Mouse (Mus musculus) ES-Bruce4 (cell line): ENCODE measurements around the gene Cwf19l1. TPM values are rescaled to one million over a fixed set of nuclear protein-coding genes. Genes with fewer than 3 reads are reported as not detected.
"Not testable (repeated sequence)": the region's sequence is repeated elsewhere in the genome, so short reads cannot be mapped to it uniquely, and the experiment has no call there.

ENCODE experiments used
- H3K27ac ChIP-seq: 2 replicates; pipeline ENCODE4 v1.5.1; 2012; ENCODE audit warnings: low read length, inconsistent platforms; ENCODE audit not compliant: insufficient read depth
- H3K27me3 ChIP-seq: 2 replicates; pipeline ENCODE4 v1.6.1; 2012; ENCODE audit warnings: mild to moderate bottlenecking, low read length, inconsistent platforms; ENCODE audit not compliant: control insufficient read depth, poor library complexity, insufficient read depth, severe bottlenecking
- H3K36me3 ChIP-seq: 2 replicates; pipeline ENCODE4 v1.6.1; 2012; ENCODE audit warnings: inconsistent platforms, mild to moderate bottlenecking, low read length, moderate library complexity; ENCODE audit not compliant: control insufficient read depth, poor library complexity, insufficient read depth, severe bottlenecking
- H3K4me1 ChIP-seq: one replicate; pipeline ENCODE4 v1.8.1; 2011; ENCODE audit warnings: low read length; ENCODE audit not compliant: control insufficient read depth, insufficient read depth
- H3K4me3 ChIP-seq: 2 replicates; pipeline ENCODE4 v1.5.1; 2011; ENCODE audit warnings: low read depth, mild to moderate bottlenecking, low read length
- H3K9ac ChIP-seq: 2 replicates; pipeline ENCODE4 v1.6.1; 2012; ENCODE audit warnings: low read depth, mild to moderate bottlenecking, inconsistent platforms; ENCODE audit not compliant: poor library complexity, severe bottlenecking
- H3K9me3 ChIP-seq: replicated peaks from 2 replicates; pipeline ENCODE4 v1.6.1; 2012; ENCODE audit warnings: mild to moderate bottlenecking, low read length, inconsistent platforms; ENCODE audit not compliant: control insufficient read depth, poor library complexity, insufficient read depth, severe bottlenecking
- CTCF ChIP-seq: IDR thresholded peaks from one replicate; pipeline ENCODE4 v1.8.1; 2011; ENCODE audit warnings: low read depth, low read length
- EP300 ChIP-seq: IDR thresholded peaks from 2 replicates; pipeline ENCODE4 v1.6.1; 2011; ENCODE audit warnings: low read depth, low read length; ENCODE audit not compliant: insufficient read depth
- POLR2A ChIP-seq: IDR thresholded peaks from one replicate; pipeline ENCODE4 v1.8.1; 2011; ENCODE audit warnings: low read length; ENCODE audit not compliant: insufficient read depth
- polyA plus RNA-seq: library from polyadenylated mRNA; stranded (reverse); fragments of >200 nt; gene quantifications from 2 replicates; pipeline ENCODE4 v1.2.4, GENCODE M21; 2011; ENCODE audit warnings: low read depth; ENCODE audit not compliant: missing spikeins, insufficient read depth, insufficient read length

Cwf19l1 gene
- polyA plus RNA-seq, 1 experiment, result 34.7 TPM

DNA sequence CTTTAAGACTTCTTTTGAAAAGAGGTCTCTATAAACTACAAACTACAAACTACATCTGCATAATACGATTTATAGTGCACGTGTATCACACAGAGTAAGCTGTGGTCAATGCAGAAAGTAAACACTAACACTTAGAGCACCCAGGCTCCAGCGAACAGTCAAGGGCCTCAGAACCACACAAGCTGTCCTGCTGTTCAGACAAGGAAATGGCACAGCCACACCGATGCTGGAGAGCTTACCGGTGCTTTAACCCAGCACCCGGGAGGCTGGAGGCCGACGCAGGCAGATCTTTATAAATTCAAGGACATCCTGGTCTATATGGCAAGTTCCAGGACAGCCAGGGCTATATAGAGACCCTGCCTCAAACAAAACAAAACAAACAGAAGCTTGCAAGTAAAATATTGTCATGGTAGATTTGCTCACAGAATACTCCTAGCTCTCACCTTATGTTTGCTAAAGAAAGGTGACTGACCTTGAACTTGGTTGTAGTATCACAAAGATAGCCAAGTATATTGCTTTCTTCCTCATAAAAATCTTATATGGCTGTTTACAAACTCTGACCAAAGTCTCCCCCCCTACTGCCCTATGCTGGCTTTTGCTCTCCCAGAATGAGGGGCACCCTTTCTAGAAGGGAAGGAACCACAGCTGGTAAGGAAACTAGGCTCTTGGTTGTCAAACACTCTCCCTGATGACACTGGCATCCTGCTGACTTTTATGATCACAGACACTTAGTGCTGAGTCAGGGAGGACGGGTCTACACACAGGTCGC lies 7.8 kb downstream of the Cwf19l1 start:
- Histone ChIP-seq H3K4me1 (no peaks in the 10 kb centered on the region), H3K27me3 (no peaks in the 10 kb centered on the region), H3K9me3 (no peaks in the 10 kb centered on the region), H3K27ac (no peak overlapping the region), H3K4me3 (no peak overlapping the region), H3K9ac (no peak overlapping the region), H3K36me3 (peaks cover 50% of the 10 kb centered on the region)
- no peak for TF ChIP-seq CTCF
- TF ChIP-seq POLR2A, result no peak
- TF ChIP-seq EP300, result no peak

DNA sequence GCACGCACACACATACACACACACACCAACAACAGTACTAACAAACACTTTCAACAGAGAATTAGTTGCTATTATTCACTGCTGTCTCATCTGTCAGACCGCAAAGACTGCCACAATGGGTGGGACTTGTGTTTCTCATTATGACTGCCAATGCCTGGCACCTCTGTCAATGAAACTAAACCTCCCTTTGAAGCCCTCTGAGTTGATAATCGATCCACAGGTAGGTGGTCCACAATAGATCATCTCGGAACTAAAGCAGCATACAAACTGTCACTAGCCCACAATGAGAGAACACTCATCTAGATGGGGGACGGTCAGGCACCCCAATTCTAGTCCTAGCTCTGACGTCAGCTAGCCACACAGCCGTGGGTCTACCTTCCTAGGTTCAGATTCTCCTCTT lies 14.5 kb downstream of the Cwf19l1 start:
- no peak overlapping the region for H3K27ac ChIP-seq
- H3K9ac ChIP-seq, result no peak overlapping the region
- peaks cover 40% of the 10 kb centered on the region for H3K36me3 ChIP-seq
- no peaks in the 10 kb centered on the region for H3K4me1 ChIP-seq
- H3K9me3 ChIP-seq, result no peaks in the 10 kb centered on the region
- TF ChIP-seq POLR2A (no peak), CTCF (no peak), EP300 (no peak)
- H3K27me3 ChIP-seq, result no peaks in the 10 kb centered on the region
- H3K4me3 ChIP-seq, result no peak overlapping the region

DNA sequence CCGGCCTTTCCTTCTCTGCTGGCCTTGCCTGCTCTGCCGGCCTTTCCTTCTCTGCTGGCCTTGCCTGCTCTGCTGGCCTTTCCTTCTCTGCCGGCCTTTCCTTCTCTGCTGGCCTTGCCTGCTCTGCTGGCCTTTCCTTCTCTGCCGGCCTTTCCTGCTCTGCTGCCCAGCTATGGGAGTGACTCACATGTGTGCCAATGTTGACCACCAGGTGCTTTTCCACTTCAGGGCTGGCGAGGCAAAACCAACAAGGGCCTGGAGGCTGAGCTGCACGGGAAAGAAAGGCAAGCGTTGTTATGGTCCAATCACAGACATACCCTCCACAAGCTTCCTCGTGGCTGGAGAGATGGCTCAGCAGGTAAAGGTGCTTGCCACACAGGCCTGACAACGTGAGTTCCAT lies 15.0 kb downstream of the Cwf19l1 start:
- H3K9me3 ChIP-seq, result not testable (repeated sequence)
- H3K36me3 ChIP-seq, result peaks cover 40% of the 10 kb centered on the region

DNA sequence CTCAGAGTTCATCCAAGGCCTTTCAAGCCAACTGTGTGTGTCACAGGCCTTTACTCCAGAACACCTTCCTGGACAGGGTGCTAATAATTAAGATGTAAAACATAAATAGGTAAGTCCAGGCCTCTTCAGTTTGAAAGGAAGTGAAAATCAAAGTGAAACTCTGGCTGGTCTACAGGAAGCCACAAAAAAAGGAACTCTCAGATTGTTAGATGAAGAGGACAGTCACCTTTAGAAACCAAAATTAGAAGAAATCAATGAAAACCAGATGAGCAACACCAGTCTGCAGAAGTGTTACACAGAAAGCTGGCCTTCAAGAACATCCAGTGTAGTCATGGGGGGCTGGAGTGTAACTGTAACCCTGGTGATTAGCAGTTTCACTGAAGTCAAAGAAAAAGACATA lies 17.9 kb downstream of the Cwf19l1 start:
- Histone ChIP-seq H3K4me1 (no peaks in the 10 kb centered on the region), H3K4me3 (no peak overlapping the region), H3K27me3 (no peaks in the 10 kb centered on the region), H3K9ac (no peak overlapping the region), H3K9me3 (no peaks in the 10 kb centered on the region), H3K36me3 (peaks cover 38% of the 10 kb centered on the region), H3K27ac (no peak overlapping the region)
- no peak for TF ChIP-seq EP300
- TF ChIP-seq POLR2A, result no peak
- TF ChIP-seq CTCF, result no peak

More for the DNA sequence above, 15.0 kb downstream of the Cwf19l1 start:
- H3K27ac ChIP-seq, H3K27me3 ChIP-seq, H3K9ac ChIP-seq, H3K4me3 ChIP-seq, H3K4me1 ChIP-seq: not testable (repeated sequence)

DNA sequence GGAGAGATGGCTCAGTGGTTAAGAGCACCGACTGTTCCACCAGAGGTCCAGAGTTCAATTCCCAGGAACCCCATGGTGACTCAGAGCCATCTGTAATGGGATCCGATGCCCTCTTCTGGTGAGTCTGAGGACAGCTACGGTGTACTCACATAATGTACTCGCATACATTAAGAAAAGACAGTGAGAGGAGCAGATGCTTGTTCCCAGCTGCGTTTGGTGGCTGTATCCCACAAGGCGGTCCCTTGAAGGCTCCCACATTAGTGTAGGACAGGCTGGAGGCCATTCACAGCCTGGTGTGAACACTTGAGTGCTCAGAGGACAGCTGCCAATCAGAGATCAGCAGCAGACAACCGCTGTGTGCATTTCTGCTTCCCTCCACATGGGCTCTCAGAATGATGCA lies 24.0 kb downstream of the Cwf19l1 start:
- Histone ChIP-seq H3K9ac (no peak overlapping the region), H3K4me3 (no peak overlapping the region), H3K36me3 (peaks cover 16% of the 10 kb centered on the region), H3K4me1 (no peaks in the 10 kb centered on the region), H3K27me3 (no peaks in the 10 kb centered on the region), H3K27ac (no peak overlapping the region), H3K9me3 (no peaks in the 10 kb centered on the region)
- TF ChIP-seq CTCF (peak; percentile 46), POLR2A (no peak), EP300 (no peak)

DNA sequence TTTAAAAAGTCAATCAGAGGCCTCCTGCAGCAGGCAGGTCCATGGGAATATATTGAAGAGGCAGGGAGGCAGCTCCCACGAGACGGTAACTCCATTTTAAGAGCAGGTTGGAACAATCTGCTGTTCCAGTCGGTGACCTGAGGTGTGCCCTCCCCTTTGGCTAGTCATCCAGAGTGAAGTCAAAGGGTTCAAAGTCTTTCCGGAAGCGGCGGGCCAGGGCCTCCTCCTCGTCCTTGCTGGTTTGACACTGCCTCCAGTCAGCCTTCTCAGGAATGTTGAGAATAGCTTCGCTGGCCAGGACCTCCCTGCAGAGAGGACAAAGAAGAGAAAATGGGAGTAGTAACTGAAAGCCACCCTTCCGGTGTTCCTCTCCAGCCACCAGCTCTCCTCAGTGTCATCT lies 25.3 kb downstream of the Cwf19l1 start:
- peaks cover 16% of the 10 kb centered on the region for H3K36me3 ChIP-seq
- TF ChIP-seq POLR2A, result no peak
- TF ChIP-seq CTCF, result no peak
- no peak for TF ChIP-seq EP300

More for the DNA sequence above, 25.3 kb downstream of the Cwf19l1 start:
- no peak overlapping the region for H3K27ac ChIP-seq
- no peaks in the 10 kb centered on the region for H3K4me1 ChIP-seq
- no peak overlapping the region for H3K9ac ChIP-seq
- no peaks in the 10 kb centered on the region for H3K9me3 ChIP-seq
- no peak overlapping the region for H3K4me3 ChIP-seq
- H3K27me3 ChIP-seq, result no peaks in the 10 kb centered on the region
